Mouse (Mus musculus) myocyte (in vitro differentiated cells): ENCODE results near the gene Krt78. TPM values are rescaled to one million over a fixed set of nuclear protein-coding genes. Genes with fewer than 3 reads are reported as not detected.

ENCODE experiments used
- H3K27me3 ChIP-seq: one replicate; pipeline ENCODE4 v1.6.1; 2011; ENCODE audit not compliant: control insufficient read depth, insufficient read depth, insufficient read length
- H3K36me3 ChIP-seq: one replicate; pipeline ENCODE4 v1.6.1; 2011; ENCODE audit not compliant: control insufficient read depth, insufficient read depth
- H3K4me2 ChIP-seq: one replicate; pipeline ENCODE4 v1.6.1; 2011; ENCODE audit warnings: low read depth, control low read depth
- H3K4me3 ChIP-seq: one replicate; pipeline ENCODE4 v1.5.1; 2011; ENCODE audit warnings: mild to moderate bottlenecking, control low read depth, moderate library complexity
- H3K79me2 ChIP-seq: one replicate; pipeline ENCODE4 v1.6.1; 2011; ENCODE audit not compliant: control insufficient read depth, insufficient read depth
- H3ac ChIP-seq: one replicate; pipeline ENCODE4 v1.6.1; 2011; ENCODE audit not compliant: control insufficient read depth, insufficient read length
- MAX ChIP-seq: IDR thresholded peaks from one replicate; pipeline ENCODE4 v1.6.1; 2011; ENCODE audit warnings: low read depth, mild to moderate bottlenecking, control low read depth
- MYOD1 ChIP-seq, 3 experiments: IDR thresholded peaks; one replicate each; pipeline ENCODE4 v1.6.1; 2011; ENCODE audit warnings: control low read depth in 2 of 3, low read depth in 2 of 3, mild to moderate bottlenecking in 2 of 3, moderate library complexity in 1 of 3; ENCODE audit not compliant: insufficient read length in 2 of 3, control insufficient read depth in 1 of 3
- MYOG ChIP-seq, 3 experiments: IDR thresholded peaks; one replicate each; pipeline ENCODE4 v1.6.1; 2011; ENCODE audit warnings: control low read depth in 2 of 3, low read depth in 2 of 3, mild to moderate bottlenecking in 2 of 3; ENCODE audit not compliant: insufficient read length in 2 of 3, control insufficient read depth in 1 of 3, insufficient read depth in 1 of 3
- POLR2A ChIP-seq: IDR thresholded peaks from one replicate; pipeline ENCODE4 v1.6.1; 2011; ENCODE audit warnings: low read depth, mild to moderate bottlenecking, control low read depth, moderate library complexity; ENCODE audit not compliant: insufficient read length
- REST ChIP-seq: IDR thresholded peaks from one replicate; pipeline ENCODE4 v1.6.1; 2011; ENCODE audit warnings: mild to moderate bottlenecking, control low read depth, moderate library complexity; ENCODE audit not compliant: insufficient read depth, insufficient read length
- TCF12 ChIP-seq: IDR thresholded peaks from one replicate; pipeline ENCODE4 v1.6.1; 2011; ENCODE audit warnings: mild to moderate bottlenecking, control low read depth; ENCODE audit not compliant: poor library complexity, insufficient read depth, severe bottlenecking
- TCF3 ChIP-seq: IDR thresholded peaks from one replicate; pipeline ENCODE4 v1.6.1; 2011; ENCODE audit warnings: low read depth, control low read depth; ENCODE audit not compliant: insufficient read length
- USF1 ChIP-seq: IDR thresholded peaks from one replicate; pipeline ENCODE4 v1.6.1; 2011; ENCODE audit warnings: low read depth, mild to moderate bottlenecking, control low read depth, moderate library complexity
- polyA plus RNA-seq: library from polyadenylated mRNA; unstranded; fragments of >200 nt; fragmentation: generic; extraction: Trizol; gene quantifications from one replicate; pipeline ENCODE4 v1.2.1, GENCODE M21; 2012; ENCODE audit warnings: missing spikeins

Krt78 gene
- polyA plus RNA-seq, 1 experiment = not detected

DNA sequence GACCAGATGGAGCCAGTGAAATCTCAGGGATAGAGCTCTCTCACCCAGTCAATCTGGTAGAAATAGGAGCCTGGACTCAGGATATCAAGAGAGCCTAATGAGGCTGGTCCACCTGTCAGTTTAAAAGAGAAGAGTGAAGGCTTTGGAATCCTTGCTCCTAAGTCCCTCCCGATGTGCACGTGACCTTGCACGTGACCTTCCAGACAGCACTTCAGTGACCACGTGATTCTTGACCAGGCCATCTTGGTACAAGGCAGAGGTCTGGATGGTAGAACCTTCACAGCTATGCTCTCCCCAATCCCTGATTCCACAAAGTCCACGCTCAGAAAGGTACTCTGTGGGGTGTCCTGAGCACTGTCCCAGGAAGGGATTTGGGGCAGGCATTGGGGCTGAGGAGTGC, 49.2 kb downstream of the Krt78 start:
- no peaks in the 10 kb centered on the region for H3K79me2 ChIP-seq
- H3K4me2 ChIP-seq = no peak overlapping the region
- no peaks in the 10 kb centered on the region for H3K36me3 ChIP-seq
- H3K27me3 ChIP-seq = peaks cover 44% of the 10 kb centered on the region
- no peak overlapping the region for H3K4me3 ChIP-seq
- no peak overlapping the region for H3ac ChIP-seq
- TF ChIP-seq MYOG (IDR thresholded peaks at IDR 0.05; ENCODE audit: control insufficient read depth in 1 of 3, insufficient read depth in 1 of 3, insufficient read length in 2 of 3, low read depth in 2 of 3) = no peak
- TF ChIP-seq MAX = no peak
- TF ChIP-seq TCF12 = no peak
- TF ChIP-seq TCF3 = no peak
- TF ChIP-seq POLR2A = no peak
- TF ChIP-seq USF1 = peak; percentile 7
- no peak for TF ChIP-seq MYOD1 (IDR thresholded peaks at IDR 0.05; ENCODE audit: control insufficient read depth in 1 of 3, insufficient read length in 2 of 3, low read depth in 2 of 3)
- no peak for TF ChIP-seq REST

DNA sequence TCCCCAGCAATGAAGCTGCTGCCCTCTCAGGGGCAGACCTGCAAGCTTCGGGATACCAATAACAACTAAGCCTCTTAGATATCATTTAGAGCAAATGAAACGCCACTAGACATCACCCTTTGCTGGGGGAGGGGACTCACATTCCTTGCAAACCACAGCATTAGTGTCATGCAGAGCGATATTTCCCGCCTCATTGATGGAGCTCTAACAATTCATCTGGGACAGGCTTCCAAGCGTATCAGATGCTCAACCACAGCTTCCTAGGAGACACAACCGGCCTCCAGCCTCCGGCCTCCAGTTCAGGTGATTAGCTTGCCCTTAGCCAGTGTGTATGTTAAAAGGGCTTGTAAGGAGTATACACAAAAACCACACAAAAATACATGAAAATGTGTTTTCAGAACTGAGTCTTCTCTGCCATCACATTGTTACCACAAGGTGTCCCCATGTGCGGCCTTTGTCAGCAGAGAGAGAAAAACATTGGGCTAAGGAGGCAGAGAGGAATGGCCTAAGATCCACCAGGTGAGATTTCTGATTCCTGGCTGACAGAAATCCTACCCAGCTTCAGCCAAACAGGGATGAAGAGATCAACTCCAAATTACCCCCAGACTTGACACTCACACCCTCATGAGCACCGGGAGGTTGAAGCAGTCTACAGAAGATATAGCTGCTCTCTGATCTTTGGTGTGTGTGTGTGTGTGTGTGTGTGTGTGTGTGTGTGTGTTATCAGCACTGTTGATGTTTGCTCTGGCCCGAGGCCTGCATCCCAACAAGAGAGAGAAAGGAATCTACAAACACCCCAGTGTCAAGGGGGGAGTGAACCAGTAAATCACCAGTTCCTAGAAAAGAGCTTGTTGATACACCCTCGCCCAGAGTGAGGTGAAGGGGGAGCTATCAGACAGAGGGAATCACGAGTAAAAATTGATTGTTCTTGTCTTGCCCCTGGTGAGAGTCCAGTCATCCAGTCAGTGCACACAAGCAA, 51.6 kb downstream of the Krt78 start:
- H3ac ChIP-seq = no peak overlapping the region
- no peaks in the 10 kb centered on the region for H3K79me2 ChIP-seq
- H3K27me3 ChIP-seq = peaks cover 52% of the 10 kb centered on the region
- no peak for TF ChIP-seq TCF12
- no peaks in the 10 kb centered on the region for H3K36me3 ChIP-seq
- H3K4me2 ChIP-seq = no peak overlapping the region
- no peak overlapping the region for H3K4me3 ChIP-seq

Other genes starting within 250 kb of the Krt78 start
- 0.02 TPM for gene Krt5, start 241.4 kb downstream of the Krt78 start, polyA plus RNA-seq
- not detected for gene Krt71, start 211.2 kb downstream of the Krt78 start, polyA plus RNA-seq
- gene Krt72, start 167.8 kb downstream of the Krt78 start, polyA plus RNA-seq = not detected
- not detected for gene Krt73, start 151.9 kb downstream of the Krt78 start, polyA plus RNA-seq
- not detected for gene Krt2, start 136.1 kb downstream of the Krt78 start, polyA plus RNA-seq
- gene Krt1, start 103.5 kb downstream of the Krt78 start, polyA plus RNA-seq = not detected
- gene Krt77, start 84.6 kb downstream of the Krt78 start, polyA plus RNA-seq = not detected
- not detected for gene Krt76, start 61.4 kb downstream of the Krt78 start, polyA plus RNA-seq
- not detected for gene Krt4, start 29.6 kb downstream of the Krt78 start, polyA plus RNA-seq
- 0.04 TPM for gene Krt79, start 14.0 kb downstream of the Krt78 start, polyA plus RNA-seq
- 0.16 TPM for gene Krt8, start 50.2 kb upstream of the Krt78 start, polyA plus RNA-seq
- gene Krt18, start 73.9 kb upstream of the Krt78 start, polyA plus RNA-seq = not detected
- 266 TPM for gene Eif4b, start 119.5 kb upstream of the Krt78 start, polyA plus RNA-seq
- 128 TPM for gene Tns2, start 146.1 kb upstream of the Krt78 start, polyA plus RNA-seq
- gene Spryd3, start 181.9 kb upstream of the Krt78 start, polyA plus RNA-seq = 51.0 TPM
- gene Igfbp6, start 190.1 kb upstream of the Krt78 start, polyA plus RNA-seq = 182 TPM
- 0.43 TPM for gene Soat2, start 196.2 kb upstream of the Krt78 start, polyA plus RNA-seq
- gene Zfp740, start 249.0 kb upstream of the Krt78 start, polyA plus RNA-seq = 42.3 TPM